Mouse (Mus musculus): Measurements from ENCODE around the gene Sephs2.

Gene Sephs2

GRCm38 (mm10) chr7:127273925-127274789 is at the start of gene Sephs2:
TSS of gene Sephs2 (minus strand) at chr7:127274055.
- DNase-seq (ENCODE audit: low spot score in 2 of 2), result peak; percentile 84 to 89

DNA sequence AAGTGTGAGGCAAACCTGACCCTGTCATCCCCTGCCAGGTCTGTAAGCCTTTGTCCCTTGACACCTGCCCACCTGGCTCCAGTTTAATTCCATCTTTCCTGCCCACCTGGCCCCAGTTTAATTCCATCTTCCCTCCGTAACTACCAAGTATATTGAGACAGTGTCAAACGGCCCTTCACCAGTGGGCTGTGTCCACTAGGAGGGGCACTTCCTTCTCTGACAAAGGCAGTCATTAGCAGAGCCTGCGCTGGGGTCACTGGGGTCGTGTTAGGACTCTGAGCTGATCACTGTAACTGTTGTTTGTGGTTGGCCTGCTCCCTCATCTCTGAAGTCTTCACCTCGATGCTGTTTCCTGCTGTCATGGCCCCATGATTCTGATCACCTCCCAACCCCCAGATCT is 48.2 kb upstream of the Sephs2 start:
- DNase-seq (ENCODE audit: low spot score in 2 of 2), result no peak

DNA sequence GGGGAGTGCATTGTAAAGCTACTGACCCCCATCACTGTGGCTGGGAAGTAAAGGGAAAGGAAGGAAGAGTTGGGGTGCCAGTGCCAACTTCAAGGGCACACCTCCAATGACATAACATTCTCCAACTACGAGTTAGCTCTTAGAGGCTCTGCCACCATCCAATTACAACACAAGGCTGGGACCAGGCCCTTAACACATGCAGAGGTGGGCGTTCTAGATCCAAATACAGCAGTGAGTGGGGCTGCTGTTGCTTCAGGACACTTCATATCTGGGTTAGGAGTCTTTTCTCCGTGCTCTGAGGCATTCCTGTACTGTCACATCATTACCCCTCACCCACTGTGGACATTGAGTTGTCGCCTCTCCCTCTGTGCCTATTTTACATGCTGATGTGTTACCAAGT is 47.3 kb upstream of the Sephs2 start:
- no peak for DNase-seq (ENCODE audit: low spot score in 2 of 2)

DNA sequence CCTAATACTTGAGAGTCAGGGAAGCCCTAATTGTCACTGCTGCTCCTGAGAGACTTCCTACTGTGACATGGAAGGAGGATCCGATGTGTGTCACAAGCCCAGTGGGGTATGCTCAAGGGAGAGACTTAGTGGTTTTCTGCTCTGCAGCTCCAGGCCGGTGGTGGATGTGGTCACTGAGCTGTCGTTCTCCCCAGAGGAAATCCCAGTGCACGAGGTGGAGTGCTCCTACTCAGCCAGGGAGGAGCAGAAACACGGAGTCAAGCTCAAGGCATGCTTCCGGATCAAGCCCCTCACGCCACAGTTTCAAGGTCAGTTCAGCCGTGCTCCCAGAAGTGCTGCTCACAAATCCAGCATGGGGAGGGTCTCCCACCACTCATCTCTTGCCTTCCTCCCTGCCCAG is 40.1 kb upstream of the Sephs2 start:
- DNase-seq (ENCODE audit: low spot score in 2 of 2), result no peak

DNA sequence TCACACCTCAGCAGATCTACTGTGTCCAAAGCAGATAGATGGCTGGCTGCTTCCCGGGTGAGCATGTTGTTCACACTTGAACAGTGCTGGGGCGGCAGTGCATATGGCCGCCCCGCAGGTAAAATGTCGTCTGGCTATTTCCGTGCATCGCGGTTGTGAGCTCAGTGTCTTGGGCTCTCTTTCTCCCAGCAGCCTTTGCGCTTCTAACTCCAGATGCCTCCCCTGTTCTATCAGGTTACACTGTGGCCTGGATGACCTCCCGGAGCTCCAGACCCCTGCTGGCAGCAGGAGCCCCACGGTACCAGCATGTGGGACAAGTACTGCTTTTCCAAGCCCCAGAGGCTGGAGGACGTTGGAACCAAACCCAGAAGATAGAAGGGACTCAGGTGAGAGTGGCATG is 36.1 kb upstream of the Sephs2 start:
- DNase-seq (ENCODE audit: low spot score in 2 of 2), result no peak

DNA sequence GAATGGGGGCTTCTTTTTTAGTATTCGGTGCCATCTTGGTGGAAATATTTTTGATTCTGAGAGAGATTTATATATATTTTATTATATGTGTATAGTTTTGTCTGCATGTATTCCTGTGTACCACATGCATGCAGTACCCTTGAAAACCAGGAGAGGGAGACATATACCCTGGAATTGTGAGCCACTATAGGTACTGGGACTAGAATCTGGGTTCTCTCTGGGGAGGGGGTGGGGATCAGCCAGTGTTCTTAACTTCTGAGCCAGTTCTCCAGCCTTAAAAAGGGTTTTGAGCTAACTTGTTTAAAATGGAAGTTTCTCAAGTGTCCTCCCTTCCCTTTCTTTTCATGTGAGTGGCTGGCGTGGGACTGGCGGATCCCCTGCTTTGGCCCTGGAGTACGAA is 35.0 kb upstream of the Sephs2 start:
- DNase-seq (ENCODE audit: low spot score in 2 of 2), result peak; percentile 19 to 45

DNA sequence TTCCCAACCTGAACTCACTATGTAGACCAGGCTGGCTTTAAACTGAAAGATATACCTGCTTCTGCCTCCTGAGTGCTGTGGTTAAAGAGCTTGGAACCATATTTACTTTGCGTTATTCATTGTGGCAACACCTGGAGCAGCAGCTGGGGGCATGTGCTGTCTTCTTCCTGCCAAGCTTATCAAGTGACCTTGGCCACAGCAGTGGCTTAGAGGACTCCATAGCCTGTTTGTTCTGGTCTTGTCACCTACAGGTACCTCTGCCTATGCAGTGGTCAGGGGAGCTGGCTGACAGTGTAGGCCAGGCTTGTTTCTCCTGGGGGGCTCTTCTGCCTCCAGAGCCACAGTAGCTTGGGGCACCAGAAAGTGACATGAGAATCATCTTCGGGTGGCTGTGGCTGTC is 34.6 kb upstream of the Sephs2 start:
- no peak for DNase-seq (ENCODE audit: low spot score in 2 of 2)

- DNase-seq (ENCODE audit: low spot score in 2 of 2), result no peak
Observed at GRCm38 (mm10) chr7:127297586-127298193, 23.8 kb upstream of the Sephs2 start.

- no peak for DNase-seq (ENCODE audit: low spot score in 2 of 2)
Observed at GRCm38 (mm10) chr7:127296786-127297555, 23.1 kb upstream of the Sephs2 start.

DNA sequence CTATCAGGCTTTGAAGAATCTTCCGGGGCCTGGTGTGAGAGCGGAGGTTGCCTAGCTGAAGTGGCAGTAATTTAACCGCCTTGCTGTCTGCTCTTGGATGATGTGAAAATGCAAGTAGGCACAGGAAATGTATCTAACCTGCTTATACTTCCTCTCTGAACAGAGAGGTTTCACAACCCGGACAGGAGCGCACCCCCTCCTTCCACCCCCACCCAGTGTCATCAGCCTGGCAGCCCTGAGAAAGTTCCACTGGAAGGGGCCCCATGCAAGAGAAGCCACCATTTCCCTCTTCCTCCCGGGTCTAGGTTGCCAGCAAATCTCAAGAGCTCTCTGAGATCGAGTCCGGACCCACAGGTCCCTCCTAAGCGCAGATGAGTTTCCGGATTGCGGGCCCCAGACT is 22.2 kb upstream of the Sephs2 start, which contains the start of gene Itgal:
Itgal (plus strand) TSS at position 163 of the 400 bp plus-strand sequence.
- DNase-seq (ENCODE audit: low spot score in 2 of 2), result no peak

GRCm38 (mm10) chr7:127290142-127290541 is 16.3 kb upstream of the Sephs2 start:
- DNase-seq (ENCODE audit: low spot score in 2 of 2), result no peak

DNA sequence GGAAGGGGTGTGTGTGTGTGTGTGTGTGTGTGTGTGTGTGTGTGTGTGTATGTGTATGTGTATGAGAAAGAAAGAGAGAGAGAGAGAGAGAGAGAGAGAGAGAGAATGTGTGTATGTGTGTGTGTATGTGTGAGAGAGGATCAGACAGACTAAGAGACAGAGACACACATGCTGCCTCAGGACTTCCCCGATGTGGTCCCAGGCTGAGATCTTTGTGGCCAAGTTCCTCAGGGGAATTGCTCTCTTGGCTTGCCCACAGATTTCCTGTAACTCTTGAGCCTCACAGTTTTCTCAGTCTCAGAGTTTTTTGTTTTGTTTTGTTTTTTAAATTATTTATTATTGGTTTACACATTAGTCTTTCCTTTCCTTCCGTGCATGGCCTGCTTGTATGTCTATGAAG is 15.5 kb upstream of the Sephs2 start:
- no peak for DNase-seq (ENCODE audit: low spot score in 2 of 2)

GRCm38 (mm10) chr7:127287940-127288339 is 14.1 kb upstream of the Sephs2 start:
- DNase-seq (ENCODE audit: low spot score in 2 of 2), result no peak

GRCm38 (mm10) chr7:127285154-127285553 is 11.3 kb upstream of the Sephs2 start:
- DNase-seq (ENCODE audit: low spot score in 2 of 2), result no peak

GRCm38 (mm10) chr7:127282190-127282589 is 8.3 kb upstream of the Sephs2 start:
- no peak for DNase-seq (ENCODE audit: low spot score in 2 of 2)

- DNase-seq (ENCODE audit: low spot score in 2 of 2), result no peak
Observed at GRCm38 (mm10) chr7:127281114-127281513, 7.3 kb upstream of the Sephs2 start.

DNA sequence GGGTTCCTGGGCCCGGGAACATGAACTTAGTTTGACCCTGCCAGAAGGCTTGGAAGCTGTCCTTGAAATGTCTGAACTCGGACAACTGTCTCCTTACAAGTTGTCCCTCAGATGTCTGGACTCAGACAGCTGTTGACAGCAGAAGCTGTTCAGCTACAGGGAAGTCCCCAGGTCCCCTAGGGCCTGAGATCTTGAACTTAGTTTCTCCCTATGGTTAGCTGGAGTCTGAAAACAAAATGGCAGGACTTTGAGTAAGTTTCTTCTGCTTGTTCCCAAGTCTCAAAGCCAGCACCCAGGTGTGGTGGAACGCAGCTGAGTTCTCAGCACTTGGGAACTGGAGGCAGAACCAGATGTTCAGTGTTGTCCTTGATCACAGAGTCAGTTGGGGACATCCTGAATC is 6.2 kb upstream of the Sephs2 start:
- no peak for DNase-seq (ENCODE audit: low spot score in 2 of 2)

DNA sequence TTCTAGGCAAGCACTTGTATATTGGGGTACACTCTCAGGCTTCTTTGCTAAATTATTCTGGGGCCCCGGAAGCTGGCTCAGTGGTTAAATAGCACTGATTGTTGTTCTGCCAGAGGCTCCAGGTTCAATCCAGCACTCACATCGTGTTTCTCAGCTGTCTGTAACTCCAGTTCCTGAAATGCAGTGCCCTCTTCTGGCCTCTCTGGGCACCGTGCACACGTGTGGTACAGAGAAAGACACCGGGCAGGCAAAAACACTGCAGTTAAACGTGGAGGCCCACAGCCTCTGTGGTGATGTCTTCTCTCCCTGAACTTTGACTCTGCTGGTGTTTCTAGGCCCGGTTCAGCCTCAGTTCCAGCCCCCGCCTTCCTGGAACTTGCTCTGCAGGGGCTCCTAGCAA is 4.5 kb upstream of the Sephs2 start:
- DNase-seq (ENCODE audit: low spot score in 2 of 2), result no peak

GRCm38 (mm10) chr7:127276519-127276961 is 2.7 kb upstream of the Sephs2 start:
- DNase-seq (ENCODE audit: low spot score in 2 of 2), result no peak

GRCm38 (mm10) chr7:127273118-127273923 is 534 bp downstream of the Sephs2 start:
- no peak for DNase-seq (ENCODE audit: low spot score in 2 of 2)

GRCm38 (mm10) chr7:127272566-127272965 is 1.3 kb downstream of the Sephs2 start:
- no peak for DNase-seq (ENCODE audit: low spot score in 2 of 2)

- no peak for DNase-seq (ENCODE audit: low spot score in 2 of 2)
Observed at GRCm38 (mm10) chr7:127271093-127271492, 2.8 kb downstream of the Sephs2 start.

Measured in frontal cortex, postnatal 10 days (tissue).